Mouse (Mus musculus) intestine, embryonic 16.5 days (tissue): Measurements from ENCODE around the gene Rsph3b. TPM values are rescaled to one million over a fixed set of nuclear protein-coding genes. Genes with fewer than 3 reads are reported as not detected.

Experiments used
- ATAC-seq: fragments of 200-750 bp; cut with Nextera tagmentation; 2 replicates; pipeline ENCODE4 v1.8.0; 2017; ENCODE audit warnings: moderate TSS enrichment, moderate library complexity
- H3K27ac ChIP-seq: fragments of 300-500 bp; sonication (generic); 2 replicates; pipeline ENCODE4 v1.5.1; 2014; ENCODE audit warnings: mild to moderate bottlenecking, low read length
- H3K27me3 ChIP-seq: fragments of 300-500 bp; sonication (generic); replicated peaks from 2 replicates; pipeline ENCODE4 v1.6.1; 2014; ENCODE audit warnings: low read length, control low read depth, mixed read lengths; ENCODE audit not compliant: control insufficient read depth, insufficient read depth
- H3K36me3 ChIP-seq: fragments of 300-500 bp; sonication (generic); 2 replicates; pipeline ENCODE4 v1.6.1; 2014; ENCODE audit warnings: low read length, control low read depth; ENCODE audit not compliant: control insufficient read depth, insufficient read depth
- H3K4me1 ChIP-seq: fragments of 300-500 bp; sonication (generic); 2 replicates; pipeline ENCODE4 v1.6.1; 2014; ENCODE audit warnings: low read length, control low read depth, mixed read lengths; ENCODE audit not compliant: control insufficient read depth, insufficient read depth
- H3K4me2 ChIP-seq: fragments of 300-500 bp; sonication (generic); 2 replicates; pipeline ENCODE4 v1.6.1; 2014; ENCODE audit warnings: low read depth, low read length, control low read depth
- H3K4me3 ChIP-seq: fragments of 300-500 bp; sonication (generic); 2 replicates; pipeline ENCODE4 v1.5.1; 2014; ENCODE audit warnings: mild to moderate bottlenecking, low read length
- H3K9ac ChIP-seq: fragments of 300-500 bp; sonication (generic); 2 replicates; pipeline ENCODE4 v1.6.1; 2014; ENCODE audit warnings: low read depth, low read length
- H3K9me3 ChIP-seq: fragments of 300-500 bp; sonication (generic); 2 replicates; pipeline ENCODE4 v1.6.1; 2016; ENCODE audit warnings: low read length, control low read depth; ENCODE audit not compliant: control insufficient read depth
- WGBS: fragments of 180-500 bp; shearing (Covaris S2); extraction: QIAGEN DNeasy Blood & Tissue Kit; methylation state at CpG from one replicate; pipeline ENCODE4 v1.1.7; 2014; 5-methylcytosine and 5-hydroxymethylcytosine counted together
- polyA plus RNA-seq: library from polyadenylated mRNA; unstranded; fragments of >200 nt; fragmentation: Nextera tagmentation; extraction: Ambion mirVana; gene quantifications from 2 replicates; pipeline ENCODE4 v1.2.1, GENCODE M21; 2015

The Rsph3b gene
- polyA plus RNA-seq, 1 experiment from 2014 or later: 47.5 TPM

GRCm38 (mm10) chr17:6871421-6871820 is 77.1 kb downstream of the Rsph3b start:
- ATAC-seq: no peak
- Histone ChIP-seq H3K27ac (no peak overlapping the region), H3K27me3 (no peaks in the 10 kb centered on the region), H3K36me3 (no peaks in the 10 kb centered on the region), H3K4me1 (peaks cover 11% of the 10 kb centered on the region; the same call in 1 of the 2 replicates), H3K4me2 (no peak overlapping the region), H3K9ac (no peak overlapping the region), H3K4me3 (no peak overlapping the region), H3K9me3 (0 out of 2 replicates have a peak, but pooled peaks cover 3% of the 10 kb centered on the region)
- 77% methylated on average over 2 of the region's 2 CpGs for WGBS

- Histone ChIP-seq H3K4me3 (no peak overlapping the region), H3K9ac (no peak overlapping the region), H3K4me1 (peaks cover 15% of the 10 kb centered on the region), H3K27me3 (no peaks in the 10 kb centered on the region), H3K27ac (no peak overlapping the region), H3K36me3 (no peaks in the 10 kb centered on the region), H3K4me2 (no peak overlapping the region), H3K9me3 (0 out of 2 replicates have a peak, but pooled peaks cover 3% of the 10 kb centered on the region)
- ATAC-seq: no peak
Observed at GRCm38 (mm10) chr17:6868810-6869209, 79.7 kb downstream of the Rsph3b start.

- H3K4me2 ChIP-seq: no peak overlapping the region
- peak; percentile 93 for ATAC-seq
- H3K9me3 ChIP-seq: no peaks in the 10 kb centered on the region
- peak overlapping the region; percentile 14; the same call in 1 of the 2 replicates for H3K27ac ChIP-seq
- WGBS: 18% methylated on average over 7 of the region's 7 CpGs
- H3K9ac ChIP-seq: peak overlapping the region; percentile 2; the same call in 1 of the 2 replicates
- no peaks in the 10 kb centered on the region for H3K36me3 ChIP-seq
- H3K27me3 ChIP-seq: no peaks in the 10 kb centered on the region
- H3K4me1 ChIP-seq: peaks cover 22% of the 10 kb centered on the region
- no peak overlapping the region for H3K4me3 ChIP-seq
Observed at GRCm38 (mm10) chr17:6867740-6868139, 80.7 kb downstream of the Rsph3b start.

GRCm38 (mm10) chr17:6866576-6866975 is 81.9 kb downstream of the Rsph3b start:
- WGBS: 56% methylated on average over 1 of the region's 1 CpGs
- H3K4me2 ChIP-seq: no peak overlapping the region
- no peaks in the 10 kb centered on the region for H3K27me3 ChIP-seq
- peaks cover 33% of the 10 kb centered on the region for H3K4me1 ChIP-seq
- H3K9ac ChIP-seq: no peak overlapping the region
- ATAC-seq: no peak
- no peak overlapping the region for H3K27ac ChIP-seq
- H3K36me3 ChIP-seq: no peaks in the 10 kb centered on the region
- no peaks in the 10 kb centered on the region for H3K9me3 ChIP-seq
- H3K4me3 ChIP-seq: no peak overlapping the region

GRCm38 (mm10) chr17:6865580-6865979 is 82.9 kb downstream of the Rsph3b start:
- 59% methylated on average over 5 of the region's 5 CpGs for WGBS
- no peaks in the 10 kb centered on the region for H3K9me3 ChIP-seq
- H3K27ac ChIP-seq: no peak overlapping the region
- H3K4me1 ChIP-seq: peaks cover 36% of the 10 kb centered on the region
- H3K36me3 ChIP-seq: no peaks in the 10 kb centered on the region
- H3K9ac ChIP-seq: no peak overlapping the region
- ATAC-seq: no peak
- H3K4me2 ChIP-seq: no peak overlapping the region
- no peaks in the 10 kb centered on the region for H3K27me3 ChIP-seq
- H3K4me3 ChIP-seq: no peak overlapping the region

GRCm38 (mm10) chr17:6864869-6865268 is 83.6 kb downstream of the Rsph3b start:
- no peaks in the 10 kb centered on the region for H3K36me3 ChIP-seq
- WGBS: 31% methylated on average over 13 of the region's 13 CpGs
- no peak overlapping the region for H3K4me3 ChIP-seq
- ATAC-seq: no peak
- H3K27ac ChIP-seq: no peak overlapping the region
- H3K9ac ChIP-seq: no peak overlapping the region
- H3K4me2 ChIP-seq: no peak overlapping the region
- peaks cover 41% of the 10 kb centered on the region for H3K4me1 ChIP-seq
- no peaks in the 10 kb centered on the region for H3K27me3 ChIP-seq
- H3K9me3 ChIP-seq: no peaks in the 10 kb centered on the region

GRCm38 (mm10) chr17:6863521-6863920 is 85.0 kb downstream of the Rsph3b start:
- Histone ChIP-seq H3K4me2 (no peak overlapping the region), H3K9ac (no peak overlapping the region), H3K27me3 (no peaks in the 10 kb centered on the region), H3K27ac (no peak overlapping the region), H3K36me3 (no peaks in the 10 kb centered on the region), H3K4me1 (peaks cover 38% of the 10 kb centered on the region), H3K4me3 (no peak overlapping the region), H3K9me3 (no peaks in the 10 kb centered on the region)
- no peak for ATAC-seq
- WGBS: 61% methylated on average over 6 of the region's 6 CpGs

- Histone ChIP-seq H3K9ac (peak overlapping the region; percentile 59), H3K36me3 (no peaks in the 10 kb centered on the region), H3K27ac (peak overlapping the region; percentile 93), H3K4me2 (peak overlapping the region; percentile 70), H3K4me1 (peaks cover 35% of the 10 kb centered on the region), H3K27me3 (no peaks in the 10 kb centered on the region), H3K4me3 (peak overlapping the region; percentile 42), H3K9me3 (no peaks in the 10 kb centered on the region)
- 60% methylated on average over 12 of the region's 12 CpGs for WGBS
- no peak for ATAC-seq
Observed at GRCm38 (mm10) chr17:6862040-6862780, 86.3 kb downstream of the Rsph3b start.

GRCm38 (mm10) chr17:6861181-6862039 is 87.1 kb downstream of the Rsph3b start:
- peak overlapping the region; percentile 70 for H3K4me2 ChIP-seq
- WGBS: 11% methylated on average over 28 of the region's 28 CpGs
- H3K36me3 ChIP-seq: no peaks in the 10 kb centered on the region
- H3K27me3 ChIP-seq: no peaks in the 10 kb centered on the region
- peak; percentile 77 for ATAC-seq
- peak overlapping the region; percentile 59 for H3K9ac ChIP-seq
- peak overlapping the region; percentile 93 for H3K27ac ChIP-seq
- peak overlapping the region; percentile 42 for H3K4me3 ChIP-seq
- no peaks in the 10 kb centered on the region for H3K9me3 ChIP-seq
- H3K4me1 ChIP-seq: peaks cover 32% of the 10 kb centered on the region
